Mouse (Mus musculus) heart, embryonic 16.5 days (tissue): ENCODE measurements at regions not wholly inside any gene's neighbourhood (a gene's known extent, or its start where the extent isn't known, plus 50 kb on each side); places are given as distances from the start of the nearest gene placed in this dataset.

Source experiments
- ATAC-seq: fragments of 200-750 bp; cut with Nextera tagmentation; replicated peaks from 2 replicates; pipeline ENCODE4 v1.8.0; 2017; ENCODE audit warnings: moderate number of reproducible peaks; ENCODE audit not compliant: insufficient read depth, low FRiP score; ENCODE audit errors: extremely low read depth
- H3K27ac ChIP-seq: fragments of 300-500 bp; sonication (generic); 2 replicates; pipeline ENCODE4 v1.5.1; 2014; ENCODE audit warnings: mild to moderate bottlenecking, low read length, control low read depth, moderate library complexity
- H3K27me3 ChIP-seq: fragments of 300-500 bp; sonication (generic); 2 replicates; pipeline ENCODE4 v1.6.1; 2014; ENCODE audit warnings: low read length, mixed read lengths; ENCODE audit not compliant: control insufficient read depth, insufficient read depth
- H3K36me3 ChIP-seq: fragments of 300-500 bp; sonication (generic); 2 replicates; pipeline ENCODE4 v1.6.1; 2014; ENCODE audit not compliant: control insufficient read depth, insufficient read depth
- H3K4me1 ChIP-seq: fragments of 300-500 bp; sonication (generic); 2 replicates; pipeline ENCODE4 v1.6.1; 2014; ENCODE audit warnings: low read length, mixed read lengths; ENCODE audit not compliant: control insufficient read depth, insufficient read depth
- H3K4me2 ChIP-seq: fragments of 300-500 bp; sonication (generic); 2 replicates; pipeline ENCODE4 v1.6.1; 2014; ENCODE audit warnings: low read depth, mild to moderate bottlenecking, control low read depth, low read length
- H3K4me3 ChIP-seq: fragments of 300-500 bp; sonication (generic); 2 replicates; pipeline ENCODE4 v1.5.1; 2014; ENCODE audit warnings: mild to moderate bottlenecking, control low read depth, low read length
- H3K9ac ChIP-seq: fragments of 300-500 bp; sonication (generic); 2 replicates; pipeline ENCODE4 v1.6.1; 2014; ENCODE audit warnings: low read length, control low read depth
- H3K9me3 ChIP-seq: fragments of 300-500 bp; sonication (generic); replicated peaks from 2 replicates; pipeline ENCODE4 v1.6.1; 2016; ENCODE audit warnings: low read length; ENCODE audit not compliant: control insufficient read depth
- WGBS: fragments of 180-500 bp; shearing (Covaris S2); extraction: QIAGEN DNeasy Blood & Tissue Kit; methylation state at CpG from one replicate; pipeline ENCODE4 v1.1.7; 2014; 5-methylcytosine and 5-hydroxymethylcytosine counted together

DNA sequence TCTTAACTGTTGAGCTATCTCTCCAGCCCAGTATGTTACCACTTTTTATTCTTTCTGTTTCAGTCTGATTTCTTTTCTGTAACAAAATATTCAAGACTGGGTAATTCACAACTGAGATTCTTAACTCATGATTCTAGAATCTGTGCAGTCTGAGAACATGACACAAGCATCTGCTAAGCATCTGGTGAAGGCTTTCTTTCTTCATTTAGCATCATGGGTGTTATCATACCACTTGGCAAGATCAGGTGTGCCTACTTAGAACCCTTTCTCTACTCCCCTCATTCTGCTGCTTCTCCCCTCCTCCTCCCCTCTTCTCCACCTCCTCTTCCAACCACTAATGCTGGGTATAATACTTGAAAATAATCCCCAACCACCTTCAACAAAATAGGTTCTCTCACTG is 62.1 kb upstream of the Pfn2 start:
- no peaks in the 10 kb centered on the region; the same call in 1 of the 2 replicates for H3K9me3 ChIP-seq
- no peak overlapping the region for H3K9ac ChIP-seq
- no peaks in the 10 kb centered on the region for H3K27me3 ChIP-seq
- no peak overlapping the region for H3K4me2 ChIP-seq
- no peak overlapping the region for H3K27ac ChIP-seq
- ATAC-seq, result no peak
- no peaks in the 10 kb centered on the region for H3K36me3 ChIP-seq
- peaks cover 4% of the 10 kb centered on the region; the same call in 1 of the 2 replicates for H3K4me1 ChIP-seq
- no peak overlapping the region for H3K4me3 ChIP-seq

DNA sequence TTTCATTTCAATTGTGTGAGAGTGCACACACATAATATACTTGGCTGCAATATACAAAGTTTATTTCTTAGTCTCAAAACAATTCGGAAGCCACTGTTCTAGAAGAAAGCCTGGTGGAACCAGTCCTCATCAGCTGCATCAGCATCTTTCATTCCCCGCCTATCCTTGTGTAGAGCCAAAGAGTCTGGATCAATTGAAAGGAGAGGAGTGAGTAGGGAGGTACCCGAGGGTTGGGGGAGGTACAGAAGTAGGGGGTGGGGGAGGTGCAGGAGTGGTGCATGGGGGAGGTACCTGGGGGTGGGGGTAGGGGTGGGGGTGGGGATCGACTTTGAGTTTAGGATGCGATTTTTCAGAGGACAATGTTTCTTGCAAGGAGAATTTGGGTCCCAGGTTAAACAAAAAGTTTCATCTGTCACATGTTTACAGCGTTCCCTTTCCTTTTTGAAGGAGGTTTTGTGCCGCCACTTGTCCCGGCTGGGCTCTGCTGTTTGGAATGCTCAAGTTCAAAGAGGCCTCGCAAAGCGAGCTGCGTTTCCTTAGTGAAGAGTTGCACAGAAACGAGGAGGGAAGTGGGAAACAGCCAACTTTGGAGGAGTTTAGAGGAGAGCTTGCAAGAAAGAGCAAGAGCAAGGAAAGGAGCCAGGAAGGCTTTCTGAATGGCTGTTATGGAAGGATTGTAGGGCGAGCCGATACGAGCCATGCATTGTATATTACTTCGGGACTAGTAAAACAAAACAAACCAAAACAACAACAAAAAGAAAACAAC is 64.1 kb upstream of the Pfn2 start:
- H3K27ac ChIP-seq, result no peak overlapping the region
- ATAC-seq, result no peak
- no peaks in the 10 kb centered on the region for H3K36me3 ChIP-seq
- peak overlapping the region; percentile 38 for H3K4me3 ChIP-seq
- WGBS, result 18% methylated on average over 16 of the region's 16 CpGs
- 0 out of 2 replicates have a peak overlapping the region, but pooled peaks have one; percentile 15 for H3K9ac ChIP-seq
- no peaks in the 10 kb centered on the region for H3K27me3 ChIP-seq
- no peaks in the 10 kb centered on the region; the same call in 1 of the 2 replicates for H3K9me3 ChIP-seq
- peak overlapping the region; percentile 62 for H3K4me2 ChIP-seq
- H3K4me1 ChIP-seq, result peaks cover 4% of the 10 kb centered on the region; the same call in 1 of the 2 replicates

DNA sequence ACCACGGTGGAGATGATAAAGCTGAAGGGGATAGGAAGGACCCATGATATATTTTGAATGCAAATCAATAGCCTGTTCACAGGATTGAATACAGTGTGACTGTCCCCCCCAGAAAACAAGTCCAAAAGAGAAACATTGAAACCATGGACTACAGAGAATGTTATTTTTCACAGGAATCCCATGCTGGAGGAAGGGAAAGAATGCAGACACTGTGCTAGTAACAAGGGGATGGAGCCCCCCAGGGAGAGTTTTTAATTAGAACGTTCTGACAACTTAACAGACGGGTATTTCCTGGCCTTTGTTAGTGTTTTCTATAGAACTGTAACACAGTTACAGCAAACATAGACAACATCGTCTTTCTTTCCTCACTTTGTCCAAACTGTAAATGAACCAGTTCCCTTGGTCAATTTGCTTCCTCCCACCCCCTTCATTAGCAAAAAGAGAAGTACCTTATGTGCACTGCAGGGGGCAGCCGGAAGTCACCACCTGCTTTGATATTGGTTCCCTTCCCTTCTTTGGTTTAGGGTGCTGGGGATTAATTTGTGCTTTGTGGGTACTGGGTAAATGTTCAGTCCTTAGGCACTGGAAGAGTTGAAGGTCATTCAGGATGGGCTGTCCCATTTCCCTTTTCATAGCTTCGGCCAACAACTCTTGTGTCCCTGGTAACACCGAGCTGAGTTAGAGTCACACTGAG is 64.9 kb upstream of the Pfn2 start:
- 58% methylated on average over 7 of the region's 7 CpGs for WGBS

DNA sequence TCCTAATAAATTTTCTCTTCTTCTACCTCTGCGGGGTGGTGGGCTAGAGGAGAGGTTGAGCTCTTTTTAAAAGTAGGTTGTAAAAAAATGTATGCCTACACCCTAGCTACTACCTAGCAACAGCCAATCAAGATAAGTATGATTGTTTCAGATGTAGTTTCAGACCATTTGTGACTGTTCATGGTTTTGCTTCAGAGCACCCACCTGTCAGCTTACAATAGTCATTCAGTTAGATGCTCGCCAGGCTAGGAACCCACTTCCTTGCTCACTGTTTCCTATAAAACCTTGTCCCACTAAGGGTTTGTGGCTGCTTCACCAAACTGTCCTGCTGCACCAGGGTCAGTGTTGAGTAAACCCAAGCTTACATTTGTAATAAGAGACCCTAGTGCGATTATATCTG is 66.8 kb upstream of the Pfn2 start:
- no peak overlapping the region for H3K4me2 ChIP-seq
- H3K4me3 ChIP-seq, result no peak overlapping the region
- H3K4me1 ChIP-seq, result peaks cover 4% of the 10 kb centered on the region; the same call in 1 of the 2 replicates
- no peak for ATAC-seq
- no peak overlapping the region for H3K27ac ChIP-seq
- no peak overlapping the region for H3K9ac ChIP-seq
- no peaks in the 10 kb centered on the region for H3K36me3 ChIP-seq
- no peaks in the 10 kb centered on the region for H3K27me3 ChIP-seq
- 91% methylated on average over 3 of the region's 3 CpGs for WGBS
- H3K9me3 ChIP-seq, result no peaks in the 10 kb centered on the region; the same call in 1 of the 2 replicates

More for the DNA sequence above, 64.9 kb upstream of the Pfn2 start:
- H3K9me3 ChIP-seq, result no peaks in the 10 kb centered on the region; the same call in 1 of the 2 replicates
- no peak overlapping the region for H3K27ac ChIP-seq
- H3K9ac ChIP-seq, result no peak overlapping the region
- H3K4me1 ChIP-seq, result peaks cover 4% of the 10 kb centered on the region; the same call in 1 of the 2 replicates
- H3K36me3 ChIP-seq, result no peaks in the 10 kb centered on the region
- H3K4me3 ChIP-seq, result no peak overlapping the region; the same call in 1 of the 2 replicates
- no peak for ATAC-seq
- peak overlapping the region; percentile 62 for H3K4me2 ChIP-seq
- no peaks in the 10 kb centered on the region for H3K27me3 ChIP-seq

DNA sequence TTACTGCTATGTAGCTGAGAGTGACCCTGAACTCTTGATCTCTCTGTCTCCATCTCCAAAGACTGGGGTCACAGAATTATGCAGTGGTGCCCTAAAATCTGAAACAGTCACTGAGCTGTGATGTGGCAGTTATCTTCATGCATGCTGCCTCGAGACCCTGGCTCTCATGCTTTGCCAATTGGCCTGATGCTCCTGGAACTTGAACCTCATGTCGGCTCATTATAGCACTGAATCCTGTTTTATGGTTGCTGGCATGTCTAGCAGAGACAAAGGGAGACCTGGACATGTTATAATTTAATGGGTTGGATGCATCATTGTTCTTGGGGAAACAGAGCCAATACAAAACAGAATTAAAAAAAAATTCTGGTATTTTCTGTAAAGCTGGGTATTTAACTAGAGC is 71.0 kb upstream of the Pfn2 start:
- Histone ChIP-seq H3K27ac (no peak overlapping the region), H3K4me2 (no peak overlapping the region), H3K4me1 (no peaks in the 10 kb centered on the region), H3K27me3 (no peaks in the 10 kb centered on the region), H3K9ac (no peak overlapping the region), H3K4me3 (no peak overlapping the region), H3K36me3 (no peaks in the 10 kb centered on the region), H3K9me3 (no peaks in the 10 kb centered on the region)
- ATAC-seq, result no peak
- 74% methylated on average over 2 of the region's 2 CpGs for WGBS

DNA sequence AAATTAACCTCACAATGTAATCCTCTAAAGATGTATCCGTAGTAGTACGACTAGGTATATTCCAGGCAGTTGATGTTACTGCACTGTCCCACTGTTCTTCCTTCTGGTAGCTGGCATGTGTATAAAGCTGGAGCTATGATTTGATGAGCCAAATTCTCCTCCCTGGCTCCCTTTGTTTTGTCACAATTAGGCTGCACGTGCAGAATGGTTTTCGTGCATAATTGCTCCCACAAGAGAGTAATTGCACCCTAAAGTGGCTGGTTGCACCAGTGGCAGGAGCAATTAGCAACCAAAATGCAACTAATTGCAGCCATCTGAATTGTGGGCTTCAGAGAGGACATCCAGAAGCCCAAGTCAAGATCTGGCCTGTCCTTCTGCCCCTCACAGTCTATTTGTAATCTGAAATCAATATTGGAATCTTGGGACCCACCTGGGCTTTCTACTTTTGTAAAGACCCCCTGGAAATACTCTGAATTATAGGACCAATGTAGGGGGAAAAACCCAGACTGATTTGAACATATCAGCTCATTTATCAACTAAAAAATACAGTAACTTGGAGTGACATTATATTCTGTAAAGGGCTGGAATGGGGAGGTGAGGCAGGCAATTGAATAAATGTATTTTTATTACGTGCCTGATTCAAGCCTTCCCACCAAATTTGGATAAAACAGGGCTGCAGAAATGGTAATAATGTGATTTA is 71.7 kb upstream of the Pfn2 start:
- no peak for ATAC-seq
- no peak overlapping the region for H3K4me3 ChIP-seq
- no peaks in the 10 kb centered on the region for H3K9me3 ChIP-seq
- H3K27me3 ChIP-seq, result no peaks in the 10 kb centered on the region
- H3K9ac ChIP-seq, result no peak overlapping the region
- no peak overlapping the region for H3K27ac ChIP-seq
- no peaks in the 10 kb centered on the region for H3K36me3 ChIP-seq
- no peak overlapping the region for H3K4me2 ChIP-seq
- H3K4me1 ChIP-seq, result no peaks in the 10 kb centered on the region
- WGBS, result 80% methylated on average over 5 of the region's 5 CpGs

DNA sequence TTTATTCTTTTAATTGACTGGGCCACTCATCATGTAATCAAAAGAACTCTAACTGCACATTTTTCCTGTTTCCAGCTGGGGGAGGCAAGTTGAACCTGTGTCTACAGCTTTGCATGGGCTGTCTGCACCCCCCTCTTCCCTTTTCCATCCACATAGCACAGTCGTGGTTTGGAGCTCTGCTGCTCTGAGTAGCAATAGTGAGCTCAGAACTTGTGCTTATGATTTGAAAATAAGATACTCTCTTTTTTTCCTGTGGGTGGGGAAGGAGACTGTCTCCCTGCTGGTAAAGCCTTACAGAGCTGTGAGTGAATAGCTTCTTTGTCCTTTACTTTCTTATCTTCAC is 72.2 kb upstream of the Pfn2 start:
- 19% methylated on average over 1 of the region's 1 CpGs for WGBS
- ATAC-seq, result no peak
- no peaks in the 10 kb centered on the region for H3K9me3 ChIP-seq

DNA sequence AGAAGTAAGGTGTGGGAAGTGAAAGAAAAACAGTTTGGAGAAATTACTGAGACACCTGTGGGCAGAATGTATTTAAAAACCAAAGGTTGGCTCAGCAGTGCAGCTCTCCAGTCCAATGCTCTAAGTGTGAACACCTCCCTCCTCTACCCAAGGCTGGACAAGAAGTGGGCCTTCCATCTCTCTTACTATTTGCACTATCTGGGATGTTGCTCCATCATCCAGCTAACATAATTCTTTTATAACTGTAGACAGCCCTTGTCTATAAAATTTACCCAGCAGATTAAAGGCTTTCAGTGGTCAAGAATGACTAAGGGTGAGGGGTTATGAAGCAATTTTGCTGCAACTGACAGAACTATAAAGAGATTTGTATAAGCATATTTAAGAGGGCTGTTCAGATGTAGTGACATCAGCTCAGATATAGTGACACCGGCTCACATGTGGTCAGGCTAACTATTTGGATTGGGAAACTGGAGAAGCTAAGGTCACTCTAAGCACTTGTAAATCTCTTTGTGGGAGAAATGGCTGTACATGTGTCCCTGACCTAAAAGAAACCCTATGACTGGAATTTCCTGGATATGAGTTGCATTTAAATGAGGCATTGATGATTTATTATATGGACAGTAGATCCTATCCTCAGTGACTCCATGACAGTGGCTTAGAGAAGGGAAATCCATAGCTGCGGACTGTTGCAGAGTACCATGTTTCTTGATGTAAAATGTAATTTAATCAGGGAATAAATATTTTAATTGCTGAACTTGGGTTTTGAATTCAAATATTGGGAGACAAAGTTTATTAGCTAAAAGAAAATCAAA is 73.4 kb upstream of the Pfn2 start:
- no peaks in the 10 kb centered on the region for H3K27me3 ChIP-seq
- H3K9ac ChIP-seq, result no peak overlapping the region
- 84% methylated on average over 2 of the region's 2 CpGs for WGBS
- H3K4me1 ChIP-seq, result no peaks in the 10 kb centered on the region
- no peaks in the 10 kb centered on the region for H3K36me3 ChIP-seq
- no peak overlapping the region for H3K4me3 ChIP-seq
- no peak overlapping the region for H3K4me2 ChIP-seq
- H3K27ac ChIP-seq, result no peak overlapping the region
- H3K9me3 ChIP-seq, result no peaks in the 10 kb centered on the region
- no peak for ATAC-seq

More for the DNA sequence above, 72.2 kb upstream of the Pfn2 start:
- no peaks in the 10 kb centered on the region for H3K4me1 ChIP-seq
- H3K4me2 ChIP-seq, result no peak overlapping the region
- H3K9ac ChIP-seq, result no peak overlapping the region
- no peaks in the 10 kb centered on the region for H3K27me3 ChIP-seq
- H3K27ac ChIP-seq, result no peak overlapping the region
- no peaks in the 10 kb centered on the region for H3K36me3 ChIP-seq
- no peak overlapping the region for H3K4me3 ChIP-seq
